Mouse (Mus musculus): ENCODE data around the gene Krt8. TPM values are rescaled to one million over a fixed set of nuclear protein-coding genes. Genes with fewer than 3 reads are reported as not detected.

Gene Krt8
- polyA plus RNA-seq, 1 experiment from 2014 or later = 402 TPM

- Histone ChIP-seq H3K36me3 (ENCODE audit: control insufficient read depth, insufficient read depth, low read length) (peaks cover 8% of the 10 kb centered on the region; the same call in 1 of the 2 replicates), H3K4me3 (ENCODE audit: low read length) (peak within 1 kb of the TSS; percentile 57), H3K27ac (ENCODE audit: low read length) (peak within 1 kb of the TSS; percentile 87), H3K9me3 (ENCODE audit: control insufficient read depth, low read length) (no peaks in the 10 kb centered on the region), H3K4me1 (replicated peaks; ENCODE audit: control insufficient read depth, insufficient read depth, low read length) (peaks cover 22% of the 10 kb centered on the region), H3K27me3 (ENCODE audit: control insufficient read depth, insufficient read depth, low read depth, low read length) (peaks cover 2% of the 10 kb centered on the region; the same call in 1 of the 2 replicates), H3K4me2 (ENCODE audit: low read depth, low read length) (peak within 1 kb of the TSS; percentile 54), H3K9ac (ENCODE audit: low read length) (peak within 1 kb of the TSS; percentile 72)
- peak; percentile 56; the same call in 1 of the 2 replicates for ATAC-seq (ENCODE audit: low read depth)
- 1% methylated on average over 28 of the region's 28 CpGs for WGBS
Measured at GRCm38 (mm10) chr15:102028040-102028439, 23.8 kb upstream of the Krt8 start, which contains the start of gene Krt18. Krt18 (plus strand) TSS chr15:102028180.

GRCm38 (mm10) chr15:102026430-102026829, 22.1 kb upstream of the Krt8 start:
- no peak overlapping the region for H3K4me3 ChIP-seq (ENCODE audit: low read length)
- peaks cover 2% of the 10 kb centered on the region; the same call in 1 of the 2 replicates for H3K27me3 ChIP-seq (ENCODE audit: control insufficient read depth, insufficient read depth, low read depth, low read length)
- no peak for ATAC-seq (ENCODE audit: low read depth)
- H3K4me1 ChIP-seq (replicated peaks; ENCODE audit: control insufficient read depth, insufficient read depth, low read length) = peaks cover 25% of the 10 kb centered on the region
- no peak overlapping the region; the same call in 1 of the 2 replicates for H3K27ac ChIP-seq (ENCODE audit: low read length)
- WGBS = 17% methylated on average over 12 of the region's 12 CpGs
- no peaks in the 10 kb centered on the region for H3K9me3 ChIP-seq (ENCODE audit: control insufficient read depth, low read length)
- H3K4me2 ChIP-seq (ENCODE audit: low read depth, low read length) = peak overlapping the region; percentile 47
- no peak overlapping the region for H3K9ac ChIP-seq (ENCODE audit: low read length)
- H3K36me3 ChIP-seq (ENCODE audit: control insufficient read depth, insufficient read depth, low read length) = peaks cover 8% of the 10 kb centered on the region; the same call in 1 of the 2 replicates

- Histone ChIP-seq H3K4me3 (ENCODE audit: low read length) (peak overlapping the region; percentile 8), H3K9me3 (ENCODE audit: control insufficient read depth, low read length) (no peaks in the 10 kb centered on the region), H3K27ac (ENCODE audit: low read length) (peak overlapping the region; percentile 90), H3K27me3 (ENCODE audit: control insufficient read depth, insufficient read depth, low read depth, low read length) (peaks cover 2% of the 10 kb centered on the region; the same call in 1 of the 2 replicates), H3K9ac (ENCODE audit: low read length) (peak overlapping the region; percentile 19), H3K36me3 (ENCODE audit: control insufficient read depth, insufficient read depth, low read length) (peaks cover 3% of the 10 kb centered on the region; the same call in 1 of the 2 replicates), H3K4me1 (replicated peaks; ENCODE audit: control insufficient read depth, insufficient read depth, low read length) (peaks cover 25% of the 10 kb centered on the region), H3K4me2 (ENCODE audit: low read depth, low read length) (peak overlapping the region; percentile 47)
- 4% methylated on average over 22 of the region's 22 CpGs for WGBS
- ATAC-seq (ENCODE audit: low read depth) = peak; percentile 44
Measured at GRCm38 (mm10) chr15:102025136-102025872, 21.0 kb upstream of the Krt8 start.

GRCm38 (mm10) chr15:102023888-102024287, 19.6 kb upstream of the Krt8 start:
- WGBS = 31% methylated on average over 8 of the region's 8 CpGs
- peaks cover 25% of the 10 kb centered on the region for H3K4me1 ChIP-seq (replicated peaks; ENCODE audit: control insufficient read depth, insufficient read depth, low read length)
- no peak overlapping the region for H3K4me2 ChIP-seq (ENCODE audit: low read depth, low read length)
- H3K27me3 ChIP-seq (ENCODE audit: control insufficient read depth, insufficient read depth, low read depth, low read length) = peaks cover 2% of the 10 kb centered on the region; the same call in 1 of the 2 replicates
- peak overlapping the region; percentile 90 for H3K27ac ChIP-seq (ENCODE audit: low read length)
- H3K36me3 ChIP-seq (ENCODE audit: control insufficient read depth, insufficient read depth, low read length) = no peaks in the 10 kb centered on the region
- no peak overlapping the region for H3K4me3 ChIP-seq (ENCODE audit: low read length)
- no peak; the same call in 1 of the 2 replicates for ATAC-seq (ENCODE audit: low read depth)
- no peaks in the 10 kb centered on the region for H3K9me3 ChIP-seq (ENCODE audit: control insufficient read depth, low read length)
- H3K9ac ChIP-seq (ENCODE audit: low read length) = no peak overlapping the region

GRCm38 (mm10) chr15:102022481-102022880, 18.2 kb upstream of the Krt8 start:
- peak overlapping the region; percentile 77 for H3K27ac ChIP-seq (ENCODE audit: low read length)
- H3K4me3 ChIP-seq (ENCODE audit: low read length) = no peak overlapping the region
- no peak overlapping the region for H3K9ac ChIP-seq (ENCODE audit: low read length)
- H3K4me1 ChIP-seq (replicated peaks; ENCODE audit: control insufficient read depth, insufficient read depth, low read length) = peaks cover 25% of the 10 kb centered on the region
- H3K4me2 ChIP-seq (ENCODE audit: low read depth, low read length) = no peak overlapping the region; the same call in 1 of the 2 replicates
- no peaks in the 10 kb centered on the region for H3K9me3 ChIP-seq (ENCODE audit: control insufficient read depth, low read length)
- H3K27me3 ChIP-seq (ENCODE audit: control insufficient read depth, insufficient read depth, low read depth, low read length) = no peaks in the 10 kb centered on the region
- 33% methylated on average over 8 of the region's 8 CpGs for WGBS
- ATAC-seq (ENCODE audit: low read depth) = 0 out of 2 replicates have a peak, but pooled peaks have one; percentile 11
- H3K36me3 ChIP-seq (ENCODE audit: control insufficient read depth, insufficient read depth, low read length) = no peaks in the 10 kb centered on the region

GRCm38 (mm10) chr15:102017918-102018463, 13.7 kb upstream of the Krt8 start:
- Histone ChIP-seq H3K4me3 (ENCODE audit: low read length) (no peak overlapping the region), H3K4me2 (ENCODE audit: low read depth, low read length) (no peak overlapping the region), H3K27ac (ENCODE audit: low read length) (peak overlapping the region; percentile 96), H3K4me1 (replicated peaks; ENCODE audit: control insufficient read depth, insufficient read depth, low read length) (peaks cover 17% of the 10 kb centered on the region), H3K27me3 (ENCODE audit: control insufficient read depth, insufficient read depth, low read depth, low read length) (no peaks in the 10 kb centered on the region), H3K9ac (ENCODE audit: low read length) (no peak overlapping the region), H3K9me3 (ENCODE audit: control insufficient read depth, low read length) (no peaks in the 10 kb centered on the region), H3K36me3 (ENCODE audit: control insufficient read depth, insufficient read depth, low read length) (no peaks in the 10 kb centered on the region)
- WGBS = 19% methylated on average over 7 of the region's 7 CpGs
- ATAC-seq (ENCODE audit: low read depth) = no peak

GRCm38 (mm10) chr15:102016787-102017186, 12.5 kb upstream of the Krt8 start:
- Histone ChIP-seq H3K9ac (ENCODE audit: low read length) (peak overlapping the region; percentile 29; the same call in 1 of the 2 replicates), H3K4me2 (ENCODE audit: low read depth, low read length) (no peak overlapping the region), H3K9me3 (ENCODE audit: control insufficient read depth, low read length) (no peaks in the 10 kb centered on the region), H3K4me1 (replicated peaks; ENCODE audit: control insufficient read depth, insufficient read depth, low read length) (peaks cover 17% of the 10 kb centered on the region), H3K36me3 (ENCODE audit: control insufficient read depth, insufficient read depth, low read length) (no peaks in the 10 kb centered on the region), H3K27ac (ENCODE audit: low read length) (peak overlapping the region; percentile 96), H3K4me3 (ENCODE audit: low read length) (no peak overlapping the region), H3K27me3 (ENCODE audit: control insufficient read depth, insufficient read depth, low read depth, low read length) (no peaks in the 10 kb centered on the region)
- peak; percentile 85 for ATAC-seq (ENCODE audit: low read depth)
- 7% methylated on average over 7 of the region's 7 CpGs for WGBS

GRCm38 (mm10) chr15:102016096-102016495, 11.8 kb upstream of the Krt8 start:
- Histone ChIP-seq H3K4me1 (replicated peaks; ENCODE audit: control insufficient read depth, insufficient read depth, low read length) (peaks cover 17% of the 10 kb centered on the region), H3K9ac (ENCODE audit: low read length) (peak overlapping the region; percentile 31; the same call in 1 of the 2 replicates), H3K4me2 (ENCODE audit: low read depth, low read length) (no peak overlapping the region), H3K27ac (ENCODE audit: low read length) (peak overlapping the region; percentile 96), H3K27me3 (ENCODE audit: control insufficient read depth, insufficient read depth, low read depth, low read length) (no peaks in the 10 kb centered on the region), H3K36me3 (ENCODE audit: control insufficient read depth, insufficient read depth, low read length) (no peaks in the 10 kb centered on the region), H3K9me3 (ENCODE audit: control insufficient read depth, low read length) (no peaks in the 10 kb centered on the region), H3K4me3 (ENCODE audit: low read length) (no peak overlapping the region)
- 18% methylated on average over 3 of the region's 3 CpGs for WGBS
- peak; percentile 61 for ATAC-seq (ENCODE audit: low read depth)

- Histone ChIP-seq H3K9me3 (ENCODE audit: control insufficient read depth, low read length) (no peaks in the 10 kb centered on the region), H3K4me3 (ENCODE audit: low read length) (no peak overlapping the region), H3K4me2 (ENCODE audit: low read depth, low read length) (no peak overlapping the region), H3K4me1 (replicated peaks; ENCODE audit: control insufficient read depth, insufficient read depth, low read length) (peaks cover 17% of the 10 kb centered on the region), H3K36me3 (ENCODE audit: control insufficient read depth, insufficient read depth, low read length) (no peaks in the 10 kb centered on the region), H3K9ac (ENCODE audit: low read length) (no peak overlapping the region), H3K27ac (ENCODE audit: low read length) (no peak overlapping the region), H3K27me3 (ENCODE audit: control insufficient read depth, insufficient read depth, low read depth, low read length) (no peaks in the 10 kb centered on the region)
- ATAC-seq (ENCODE audit: low read depth) = no peak
- WGBS = 28% methylated on average over 2 of the region's 4 CpGs
Measured at GRCm38 (mm10) chr15:102014848-102015247, 10.6 kb upstream of the Krt8 start.
